Mouse (Mus musculus) left cerebral cortex, adult 8-10 months (tissue): ENCODE measurements around the gene Eng. TPM values are rescaled to one million over a fixed set of nuclear protein-coding genes. Genes with fewer than 3 reads are reported as not detected.

Experiments used
- DNase-seq, 2 experiments: peaks; one replicate each; pipeline ENCODE4 v3.0.0; 2022; ENCODE audit warnings: low spot score in 2 of 2
- microRNA-seq, 2 experiments: library from miRNA; unstranded; fragments of <30 nt; microRNA quantifications; one replicate each; pipeline ENCODE4 v1.2.0; 2022
- total RNA-seq, 4 experiments: library from RNA; stranded (reverse); gene quantifications; 2 replicates each; pipeline ENCODE4 v1.2.4; 2022

The Eng gene
- total RNA-seq, 4 experiments from 2014 or later, result 19.5 to 22.0 (median 21.4) TPM

DNA sequence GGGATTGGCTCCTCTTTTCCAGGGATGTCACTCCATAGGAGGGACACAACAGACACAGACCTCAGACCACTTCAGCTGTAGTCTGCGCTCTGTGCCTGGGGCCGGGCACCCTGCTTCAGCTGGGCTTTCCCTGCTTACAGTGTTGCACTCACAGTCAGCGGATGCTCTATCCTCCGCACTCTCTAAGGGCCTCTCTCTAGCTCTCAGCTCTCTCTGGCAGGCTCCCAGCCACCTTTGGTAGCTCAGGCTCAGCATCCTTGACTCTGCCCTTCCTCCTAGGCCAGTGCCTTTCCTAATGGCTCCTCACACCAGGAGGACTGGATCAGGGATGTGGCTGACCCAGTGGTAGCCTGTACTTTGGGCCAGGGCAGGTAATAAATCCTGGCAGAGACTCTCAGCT is 85.5 kb downstream of the Eng start:
- no peak for DNase-seq

Small RNA genes lying within 50 kb of the gene (microRNA-seq; reads per million reads assigned to microRNA genes)
- 0 reads per million in 2 experiments for gene Gm47291
- 0 reads per million in 2 experiments for gene Mir1954
- 0 to 0.44 reads per million in 2 experiments for gene Mir2861
- 0 reads per million in 2 experiments for gene Mir3960
- 0.66 to 0.84 reads per million in 2 experiments for gene Mir8093

Other genes starting within 250 kb of the Eng start
- 1 to 10 TPM; 3.8 to 4.1 (median 3.9) TPM for gene Naif1, start 196.1 kb upstream of the Eng start, total RNA-seq
- 10 to 100 TPM; 56.5 to 66.1 (median 60.9) TPM for gene Slc25a25, start 195.2 kb upstream of the Eng start, total RNA-seq
- gene Fam102a, start 111.3 kb upstream of the Eng start, total RNA-seq, result 10 to 100 TPM; 69.0 to 78.6 (median 70.5) TPM
- gene Dpm2, start 75.7 kb upstream of the Eng start, total RNA-seq, result 10 to 100 TPM; 71.2 to 78.7 (median 72.8) TPM
- 10 to 100 TPM in 2 of 4 experiments, 1 to 10 TPM in 2; 9.3 to 11.0 (median 10.0) TPM for gene Pip5kl1, start 71.8 kb upstream of the Eng start, total RNA-seq
- 1 to 10 TPM in 2 of 4 experiments, under 1 TPM in 2; 0.84 to 2.4 (median 1.1) TPM for gene 9430097D07Rik, start 70.9 kb upstream of the Eng start, total RNA-seq
- gene St6galnac4, start 59.5 kb upstream of the Eng start, total RNA-seq, result 10 to 100 TPM; 33.9 to 36.5 (median 34.8) TPM
- 100 to 1,000 TPM; 110 to 142 (median 119) TPM for gene St6galnac6, start 46.9 kb upstream of the Eng start, total RNA-seq
- gene Ak1, start 24.8 kb upstream of the Eng start, total RNA-seq, result 100 to 1,000 TPM; 143 to 158 (median 151) TPM
- 10 to 100 TPM in 1 of 4 experiments, 1 to 10 TPM in 3; 6.8 to 11.9 (median 9.1) TPM for gene Fpgs, start 57.5 kb downstream of the Eng start, total RNA-seq
- 100 to 1,000 TPM in 2 of 4 experiments, 10 to 100 TPM in 2; 95.8 to 114 (median 105) TPM for gene Cdk9, start 66.5 kb downstream of the Eng start, total RNA-seq
- gene Sh2d3c, start 74.5 kb downstream of the Eng start, total RNA-seq, result 10 to 100 TPM; 29.5 to 37.8 (median 33.5) TPM
- 1 to 10 TPM; 2.0 to 2.8 (median 2.3) TPM for gene 6330409D20Rik, start 94.4 kb downstream of the Eng start, total RNA-seq
- gene Tor2a, start 110.6 kb downstream of the Eng start, total RNA-seq, result 10 to 100 TPM; 27.7 to 32.6 (median 29.9) TPM
- under 1 TPM; 0.18 to 0.81 (median 0.53) TPM for gene Ttc16, start 129.0 kb downstream of the Eng start, total RNA-seq
- gene Ptrh1, start 129.2 kb downstream of the Eng start, total RNA-seq, result 1 to 10 TPM; 6.4 to 9.2 (median 7.7) TPM
- gene Cfap157, start 137.8 kb downstream of the Eng start, total RNA-seq, result 1 to 10 TPM in 1 of 4 experiments, under 1 TPM in 2, not detected in 1; 0.27 to 1.0 (median 0.66) TPM
- gene Stxbp1, start 200.7 kb downstream of the Eng start, total RNA-seq, result 100 to 1,000 TPM; 883 to 958 (median 954) TPM
- 10 to 100 TPM; 24.7 to 31.8 (median 28.4) TPM for gene Fam129b, start 229.5 kb downstream of the Eng start, total RNA-seq